Mouse (Mus musculus): ENCODE data around the gene Mrpl40. TPM values are rescaled to one million over a fixed set of nuclear protein-coding genes. Genes with fewer than 3 reads are reported as not detected.

Gene Mrpl40
- total RNA-seq (2014; rRNA removed) (20.6 and 27.7 TPM in 2 replicates), polyA plus RNA-seq (2012; rRNA removed) (7.9 and 11.7 TPM in 2 replicates)

GRCm38 (mm10) chr16:18876442-18877308, at the start of gene Mrpl40, which contains the start of gene Hira:
Gene Mrpl40 (minus strand): TSS chr16:18876862.
Gene Hira (plus strand): TSS chr16:18877037.
- peak within 1 kb of the TSS; percentile 68 for H3K27ac ChIP-seq (replicated peaks; ENCODE audit: insufficient read depth, low read depth, low read length)
- peaks cover 7% of the 10 kb centered on the region for H3K4me1 ChIP-seq (ENCODE audit: control insufficient read depth, insufficient read depth, low read length)

GRCm38 (mm10) chr16:18921771-18922170, 45.1 kb upstream of the Mrpl40 start:
- peaks cover 77% of the 10 kb centered on the region for H3K36me3 ChIP-seq (ENCODE audit: control insufficient read depth, insufficient read depth, low read length)
- 35% methylated on average over 2 of the region's 2 CpGs for WGBS

More at GRCm38 (mm10) chr16:18876442-18877308, at the start of gene Mrpl40, which contains the start of gene Hira:
- Histone ChIP-seq H3K79me2 (ENCODE audit: control insufficient read depth, insufficient read depth, low read length) (peaks cover 4% of the 10 kb centered on the region; the same call in 1 of the 2 replicates), H3K4me3 (ENCODE audit: insufficient read depth, low read depth, low read length) (peak within 1 kb of the TSS; percentile 99), H3K27me3 (ENCODE audit: control insufficient read depth, insufficient read depth, low read length) (no peaks in the 10 kb centered on the region), H3K9ac (ENCODE audit: low read depth, low read length) (peak within 1 kb of the TSS; percentile 84), H3K36me3 (ENCODE audit: control insufficient read depth, insufficient read depth, low read length) (peaks cover 14% of the 10 kb centered on the region; the same call in 1 of the 2 replicates)
- WGBS, result under 1% methylated on average over 92 of the region's 93 CpGs
- TF ChIP-seq POLR2A (IDR thresholded peaks at IDR 0.05; ENCODE audit: extremely low read depth, insufficient read depth, low read length) (0 out of 2 replicates have a peak, but pooled peaks have one; percentile 42), CTCF (IDR thresholded peaks at IDR 0.05; ENCODE audit: low read depth, low read length) (no peak)
- peak; percentile 77 for DNase-seq (ENCODE audit: extremely low read depth, low read depth, low spot score)

GRCm38 (mm10) chr16:18916064-18916463, 39.4 kb upstream of the Mrpl40 start:
- TF ChIP-seq CTCF (IDR thresholded peaks at IDR 0.05; ENCODE audit: low read depth, low read length) (no peak), POLR2A (IDR thresholded peaks at IDR 0.05; ENCODE audit: extremely low read depth, insufficient read depth, low read length) (no peak)
- no peak overlapping the region for H3K9ac ChIP-seq (ENCODE audit: low read depth, low read length)
- no peak overlapping the region for H3K4me3 ChIP-seq (ENCODE audit: insufficient read depth, low read depth, low read length)
- no peak overlapping the region for H3K27ac ChIP-seq (replicated peaks; ENCODE audit: insufficient read depth, low read depth, low read length)
- H3K4me1 ChIP-seq (ENCODE audit: control insufficient read depth, insufficient read depth, low read length), result no peaks in the 10 kb centered on the region
- WGBS, result 97% methylated on average over 4 of the region's 4 CpGs
- H3K27me3 ChIP-seq (ENCODE audit: control insufficient read depth, insufficient read depth, low read length), result no peaks in the 10 kb centered on the region
- no peak for DNase-seq (ENCODE audit: extremely low read depth, low read depth, low spot score)
- H3K79me2 ChIP-seq (ENCODE audit: control insufficient read depth, insufficient read depth, low read length), result no peaks in the 10 kb centered on the region
- H3K36me3 ChIP-seq (ENCODE audit: control insufficient read depth, insufficient read depth, low read length), result peaks cover 70% of the 10 kb centered on the region

More at GRCm38 (mm10) chr16:18921771-18922170, 45.1 kb upstream of the Mrpl40 start:
- DNase-seq (ENCODE audit: extremely low read depth, low read depth, low spot score), result peak; percentile 61
- Histone ChIP-seq H3K4me1 (ENCODE audit: control insufficient read depth, insufficient read depth, low read length) (peaks cover 2% of the 10 kb centered on the region; the same call in 1 of the 2 replicates), H3K9ac (ENCODE audit: low read depth, low read length) (no peak overlapping the region), H3K79me2 (ENCODE audit: control insufficient read depth, insufficient read depth, low read length) (no peaks in the 10 kb centered on the region), H3K27me3 (ENCODE audit: control insufficient read depth, insufficient read depth, low read length) (no peaks in the 10 kb centered on the region), H3K4me3 (ENCODE audit: insufficient read depth, low read depth, low read length) (no peak overlapping the region), H3K27ac (replicated peaks; ENCODE audit: insufficient read depth, low read depth, low read length) (no peak overlapping the region)
- TF ChIP-seq CTCF (IDR thresholded peaks at IDR 0.05; ENCODE audit: low read depth, low read length) (no peak), POLR2A (IDR thresholded peaks at IDR 0.05; ENCODE audit: extremely low read depth, insufficient read depth, low read length) (no peak)

GRCm38 (mm10) chr16:18905648-18906047, 29.0 kb upstream of the Mrpl40 start:
- H3K27me3 ChIP-seq (ENCODE audit: control insufficient read depth, insufficient read depth, low read length), result no peaks in the 10 kb centered on the region
- no peaks in the 10 kb centered on the region for H3K4me1 ChIP-seq (ENCODE audit: control insufficient read depth, insufficient read depth, low read length)
- TF ChIP-seq CTCF (IDR thresholded peaks at IDR 0.05; ENCODE audit: low read depth, low read length) (no peak), POLR2A (IDR thresholded peaks at IDR 0.05; ENCODE audit: extremely low read depth, insufficient read depth, low read length) (no peak)
- DNase-seq (ENCODE audit: extremely low read depth, low read depth, low spot score), result no peak
- H3K4me3 ChIP-seq (ENCODE audit: insufficient read depth, low read depth, low read length), result no peak overlapping the region
- no peak overlapping the region for H3K27ac ChIP-seq (replicated peaks; ENCODE audit: insufficient read depth, low read depth, low read length)
- no peaks in the 10 kb centered on the region for H3K79me2 ChIP-seq (ENCODE audit: control insufficient read depth, insufficient read depth, low read length)
- H3K9ac ChIP-seq (ENCODE audit: low read depth, low read length), result no peak overlapping the region
- peaks cover 20% of the 10 kb centered on the region for H3K36me3 ChIP-seq (ENCODE audit: control insufficient read depth, insufficient read depth, low read length)
- 97% methylated on average over 1 of the region's 1 CpGs for WGBS

GRCm38 (mm10) chr16:18896429-18896828, 19.8 kb upstream of the Mrpl40 start:
- H3K27ac ChIP-seq (replicated peaks; ENCODE audit: insufficient read depth, low read depth, low read length), result no peak overlapping the region
- H3K36me3 ChIP-seq (ENCODE audit: control insufficient read depth, insufficient read depth, low read length), result peaks cover 33% of the 10 kb centered on the region
- no peak for TF ChIP-seq CTCF (IDR thresholded peaks at IDR 0.05; ENCODE audit: low read depth, low read length)
- no peak for TF ChIP-seq POLR2A (IDR thresholded peaks at IDR 0.05; ENCODE audit: extremely low read depth, insufficient read depth, low read length)
- no peaks in the 10 kb centered on the region for H3K4me1 ChIP-seq (ENCODE audit: control insufficient read depth, insufficient read depth, low read length)
- H3K27me3 ChIP-seq (ENCODE audit: control insufficient read depth, insufficient read depth, low read length), result no peaks in the 10 kb centered on the region
- DNase-seq (ENCODE audit: extremely low read depth, low read depth, low spot score), result no peak
- no peak overlapping the region for H3K9ac ChIP-seq (ENCODE audit: low read depth, low read length)
- H3K4me3 ChIP-seq (ENCODE audit: insufficient read depth, low read depth, low read length), result no peak overlapping the region
- 76% methylated on average over 10 of the region's 10 CpGs for WGBS
- H3K79me2 ChIP-seq (ENCODE audit: control insufficient read depth, insufficient read depth, low read length), result peaks cover under 1% of the 10 kb centered on the region; the same call in 1 of the 2 replicates

Measured in liver, adult 2 months (tissue).